In the genomic region with DNA sequence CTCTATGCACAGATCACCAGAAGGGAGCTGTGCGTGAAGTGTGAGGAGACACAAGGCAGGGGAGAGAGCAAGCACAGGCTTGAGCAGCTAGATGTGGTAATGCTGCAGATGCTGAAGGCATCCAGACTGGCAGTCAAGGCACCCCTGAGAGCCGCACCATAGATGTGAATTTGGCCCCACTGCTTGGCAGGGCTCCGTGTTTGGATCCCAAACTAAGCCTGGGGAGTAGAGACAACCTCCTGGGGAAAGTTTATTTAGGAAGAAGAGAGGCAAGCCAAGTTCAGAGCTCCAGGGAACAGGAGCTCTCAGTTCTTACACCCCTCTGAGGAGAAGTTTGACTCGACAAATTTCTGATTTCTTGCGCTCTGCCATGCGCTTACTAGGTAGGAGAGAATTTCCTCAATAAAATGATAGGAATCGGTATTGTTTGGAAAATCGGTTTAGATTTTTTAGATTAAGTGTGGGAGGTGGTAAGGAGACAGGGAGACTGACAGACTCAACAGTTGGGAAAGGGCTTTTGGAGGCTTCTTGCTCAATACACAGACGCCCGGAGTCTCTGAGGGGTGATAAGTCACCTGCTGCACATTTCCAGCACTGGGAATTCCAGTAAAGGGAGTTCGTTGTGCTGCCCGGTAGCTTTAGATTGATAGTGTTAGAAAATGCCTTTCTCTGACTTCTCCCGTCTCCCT, we compare ENCODE assay signal across 22 mouse cellular contexts.
DNase-seq lines count a peak whose midpoint lies in the region; ATAC-seq lines count a peak whose summit lies in the region.
"Had no signal": no experiment of that assay in that cellular context is flagged by ENCODE, and none has a peak within 500 bp of the region (broad histone marks: within the 10 kb centered on the region; RNA-seq: fewer than 3 reads in every experiment).

No protein-coding gene starts in this region.

- intact Hi-C loops in heart, postnatal 10 days (cut with DNase I), result no loop called here

- no peak overlapping the region for H3K27ac ChIP-seq in forebrain, embryonic 11.5 days (ENCODE audit: low read depth, low read length)
- no peak overlapping the region for H3K27ac ChIP-seq in forebrain, embryonic 15.5 days (replicated peaks)
- no peak overlapping the region for H3K27ac ChIP-seq in heart, embryonic 16.5 days (ENCODE audit: low read length)
- peak overlapping the region; percentile 83 for H3K27ac ChIP-seq in limb, embryonic 12.5 days
- H3K27ac ChIP-seq: hindbrain, embryonic 15.5 days; intestine, embryonic 15.5 days; left cerebral cortex, adult 2 months; liver, embryonic 14.5 days; lung, embryonic 15.5 days; midbrain, embryonic 12.5 days; neural tube, embryonic 13.5 days had no signal

- H3K27me3 ChIP-seq in forebrain, embryonic 11.5 days (ENCODE audit: control insufficient read depth, insufficient read depth, low read length), result no peaks in the 10 kb centered on the region
- no peaks in the 10 kb centered on the region for H3K27me3 ChIP-seq in forebrain, embryonic 15.5 days
- no peaks in the 10 kb centered on the region for H3K27me3 ChIP-seq in heart, embryonic 16.5 days (ENCODE audit: control insufficient read depth, insufficient read depth, low read length)
- no peaks in the 10 kb centered on the region for H3K27me3 ChIP-seq in limb, embryonic 12.5 days
- H3K27me3 ChIP-seq: CH12.LX; hindbrain, embryonic 15.5 days; intestine, embryonic 15.5 days; lung, embryonic 15.5 days; midbrain, embryonic 12.5 days; neural tube, embryonic 13.5 days had no signal

- no peaks in the 10 kb centered on the region for H3K36me3 ChIP-seq in forebrain, embryonic 11.5 days (ENCODE audit: control insufficient read depth, insufficient read depth, low read length)
- no peaks in the 10 kb centered on the region for H3K36me3 ChIP-seq in forebrain, embryonic 15.5 days
- H3K36me3 ChIP-seq in heart, embryonic 16.5 days (ENCODE audit: control insufficient read depth, insufficient read depth), result no peaks in the 10 kb centered on the region
- no peaks in the 10 kb centered on the region for H3K36me3 ChIP-seq in limb, embryonic 12.5 days
- H3K36me3 ChIP-seq: hindbrain, embryonic 15.5 days; intestine, embryonic 15.5 days; lung, embryonic 15.5 days; midbrain, embryonic 12.5 days; neural tube, embryonic 13.5 days had no signal

- peak; percentile 30 for DNase-seq in forebrain, embryonic 11.5 days (ENCODE audit: low spot score)
- no peak for DNase-seq in heart, postnatal 10 days
- peak; percentile 69 for DNase-seq in fat pad, adult 2 months (ENCODE audit: extremely low read depth, low read depth, low spot score)
- no peak for DNase-seq in cerebellum, adult 9-11 months
- DNase-seq: cerebellum, adult 9-10 months; heart, postnatal 36 days; kidney, postnatal 36 days; left cerebral cortex, postnatal 4 days; spleen, adult 18-20 months; thymus, postnatal 36 days had no signal

- no peaks in the 10 kb centered on the region for H3K9me3 ChIP-seq in forebrain, embryonic 11.5 days (ENCODE audit: control insufficient read depth, low read length)
- H3K9me3 ChIP-seq in forebrain, embryonic 15.5 days, result no peaks in the 10 kb centered on the region
- peaks cover 3% of the 10 kb centered on the region; the same call in 1 of the 2 replicates for H3K9me3 ChIP-seq in heart, embryonic 16.5 days (replicated peaks; ENCODE audit: control insufficient read depth, low read length)
- H3K9me3 ChIP-seq in limb, embryonic 12.5 days, result 0 out of 2 replicates have a peak, but pooled peaks cover 3% of the 10 kb centered on the region
- H3K9me3 ChIP-seq: hindbrain, embryonic 15.5 days; intestine, embryonic 15.5 days; lung, embryonic 15.5 days; midbrain, embryonic 12.5 days; neural tube, embryonic 13.5 days had no signal

- no peak for ATAC-seq in forebrain, embryonic 11.5 days (replicated peaks; ENCODE audit: low FRiP score)
- no peak for ATAC-seq in forebrain, embryonic 15.5 days (replicated peaks)
- peak; percentile 22; the same call in 1 of the 2 replicates for ATAC-seq in heart, embryonic 16.5 days (replicated peaks; ENCODE audit: extremely low read depth, insufficient read depth, low FRiP score)
- 0 out of 2 replicates have a peak, but pooled peaks have one; percentile 30 for ATAC-seq in limb, embryonic 12.5 days (ENCODE audit: insufficient number of reproducible peaks, insufficient read depth, low FRiP score, low TSS enrichment, low read depth)
- ATAC-seq: forebrain, embryonic 16.5 days; intestine, embryonic 15.5 days had no signal

- WGBS in forebrain, embryonic 11.5 days, result 85% methylated on average over 13 of the region's 13 CpGs
- 79% methylated on average over 13 of the region's 13 CpGs for WGBS in forebrain, embryonic 15.5 days
- WGBS in heart, embryonic 16.5 days, result 56% methylated on average over 13 of the region's 13 CpGs
- WGBS in limb, embryonic 12.5 days, result 41% methylated on average over 13 of the region's 13 CpGs

- no peak overlapping the region for H3K4me3 ChIP-seq in forebrain, embryonic 11.5 days (ENCODE audit: low read depth, low read length)
- H3K4me3 ChIP-seq in forebrain, embryonic 15.5 days, result no peak overlapping the region
- H3K4me3 ChIP-seq in heart, embryonic 16.5 days (ENCODE audit: low read length), result no peak overlapping the region
- no peak overlapping the region for H3K4me3 ChIP-seq in limb, embryonic 12.5 days (replicated peaks)
- H3K4me3 ChIP-seq: hindbrain, embryonic 15.5 days; intestine, embryonic 15.5 days; left cerebral cortex, adult 2 months; lung, embryonic 15.5 days; midbrain, embryonic 12.5 days; neural tube, embryonic 13.5 days had no signal

- no peaks in the 10 kb centered on the region for H3K4me1 ChIP-seq in forebrain, embryonic 11.5 days (replicated peaks; ENCODE audit: control insufficient read depth, insufficient read depth, low read length)
- no peaks in the 10 kb centered on the region for H3K4me1 ChIP-seq in forebrain, embryonic 15.5 days
- H3K4me1 ChIP-seq in heart, embryonic 16.5 days (ENCODE audit: control insufficient read depth, insufficient read depth, low read length), result peaks cover 15% of the 10 kb centered on the region
- peaks cover 63% of the 10 kb centered on the region for H3K4me1 ChIP-seq in limb, embryonic 12.5 days (replicated peaks)
- H3K4me1 ChIP-seq: midbrain, embryonic 12.5 days had no signal

- no peak overlapping the region for H3K9ac ChIP-seq in forebrain, embryonic 11.5 days (ENCODE audit: low read length)
- H3K9ac ChIP-seq in forebrain, embryonic 15.5 days (replicated peaks), result no peak overlapping the region
- H3K9ac ChIP-seq in heart, embryonic 16.5 days (ENCODE audit: low read length), result no peak overlapping the region
- H3K9ac ChIP-seq in limb, embryonic 12.5 days (replicated peaks), result no peak overlapping the region
- H3K9ac ChIP-seq: hindbrain, embryonic 15.5 days; intestine, embryonic 15.5 days; liver, embryonic 14.5 days; lung, embryonic 15.5 days; midbrain, embryonic 12.5 days; neural tube, embryonic 13.5 days had no signal

- no peak overlapping the region for H3K4me2 ChIP-seq in forebrain, embryonic 11.5 days (ENCODE audit: low read depth, low read length, severe bottlenecking)
- no peak overlapping the region for H3K4me2 ChIP-seq in forebrain, embryonic 15.5 days (replicated peaks)
- no peak overlapping the region for H3K4me2 ChIP-seq in heart, embryonic 16.5 days (ENCODE audit: low read depth, low read length)
- peak overlapping the region; percentile 42 for H3K4me2 ChIP-seq in limb, embryonic 12.5 days
- H3K4me2 ChIP-seq: hindbrain, embryonic 15.5 days; intestine, embryonic 15.5 days; lung, embryonic 15.5 days; midbrain, embryonic 12.5 days; neural tube, embryonic 13.5 days had no signal

Comparison
In these comparisons a context has a peak if more than half of its experiments do, and no peak if none do; other contexts are left out.
1. ATAC-seq: peak in heart, embryonic 16.5 days (single experiment) and limb, embryonic 12.5 days (single experiment); none in forebrain, embryonic 11.5 days (single experiment) and forebrain, embryonic 15.5 days (single experiment).
2. DNase-seq: peak in forebrain, embryonic 11.5 days (single experiment) and fat pad, adult 2 months (single experiment); none in heart, postnatal 10 days (0 of 2) and cerebellum, adult 9-11 months (single experiment).